Mouse (Mus musculus) kidney, adult 2 months (tissue): ENCODE measurements around the gene Hdac11. TPM values are rescaled to one million over a fixed set of nuclear protein-coding genes. Genes with fewer than 3 reads are reported as not detected.

Experiments
- DNase-seq: peaks from one replicate; pipeline ENCODE4 v3.0.0; 2021
- H3K27ac ChIP-seq: fragments of 200-500 bp; 2 replicates; pipeline ENCODE4 v1.5.1; 2012; ENCODE audit warnings: low read depth, low read length, control low read depth, inconsistent platforms; ENCODE audit not compliant: insufficient read depth
- H3K27me3 ChIP-seq: fragments of 200-500 bp; replicated peaks from 2 replicates; pipeline ENCODE4 v1.6.1; 2012; ENCODE audit warnings: mild to moderate bottlenecking, moderate library complexity, low read length, inconsistent platforms; ENCODE audit not compliant: control insufficient read depth, insufficient read depth
- H3K36me3 ChIP-seq: fragments of 200-500 bp; 2 replicates; pipeline ENCODE4 v1.6.1; 2012; ENCODE audit warnings: mild to moderate bottlenecking, moderate library complexity, low read length, inconsistent platforms; ENCODE audit not compliant: control insufficient read depth, insufficient read depth
- H3K4me1 ChIP-seq: fragments of 200-500 bp; 2 replicates; pipeline ENCODE4 v1.6.1; 2011; ENCODE audit warnings: low read length; ENCODE audit not compliant: control insufficient read depth, insufficient read depth
- H3K4me3 ChIP-seq: fragments of 200-500 bp; 2 replicates; pipeline ENCODE4 v1.5.1; 2011; ENCODE audit warnings: mild to moderate bottlenecking, low read depth, low read length, control low read depth; ENCODE audit not compliant: insufficient read depth
- CTCF ChIP-seq: fragments of 200-500 bp; conservative IDR thresholded peaks from 2 replicates; pipeline ENCODE4 v1.5.1; 2011; ENCODE audit warnings: low read depth, mild to moderate bottlenecking, control low read depth, low read length, moderate library complexity, mixed read lengths; ENCODE audit not compliant: insufficient read depth, insufficient read length
- POLR2A ChIP-seq: fragments of 200-500 bp; IDR thresholded peaks from one replicate; pipeline ENCODE4 v1.6.1; 2011; ENCODE audit warnings: low read depth, low read length, control low read depth
- WGBS: fragments of 180-500 bp; shearing (Covaris S2); methylation state at CpG from one replicate; pipeline ENCODE4 v1.1.7; 2018; 5-methylcytosine and 5-hydroxymethylcytosine counted together
- polyA plus RNA-seq: library from polyadenylated mRNA; depleted of rRNA; stranded (reverse); fragments of >200 nt; gene quantifications from 2 replicates; pipeline ENCODE4 v1.2.3, GENCODE M21; 2012

Hdac11 gene
- polyA plus RNA-seq, 1 experiment = 43.5 TPM

DNA sequence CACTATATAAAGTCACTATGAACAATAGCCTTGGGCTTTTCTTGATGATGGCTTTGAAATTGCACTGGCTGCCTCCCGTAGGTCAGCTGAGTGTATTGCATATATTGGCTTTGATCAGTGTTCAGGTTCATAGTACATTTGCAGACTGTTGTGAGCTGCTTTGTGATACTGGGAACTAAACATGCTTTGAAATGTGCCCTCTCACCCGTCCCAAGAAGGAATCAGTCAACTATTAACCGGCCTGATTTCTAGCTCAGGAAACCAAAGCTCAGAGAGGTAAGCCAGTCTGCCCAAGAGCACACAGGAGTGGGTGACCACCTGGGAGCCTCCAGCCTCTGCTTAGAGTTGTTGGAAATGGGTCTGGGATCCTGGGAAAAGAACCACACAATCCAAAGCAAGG is 11.4 kb upstream of the Hdac11 start:
- 36% methylated on average over 3 of the region's 3 CpGs for WGBS
- H3K4me3 ChIP-seq = no peak overlapping the region
- TF ChIP-seq POLR2A (no peak), CTCF (no peak)
- no peak overlapping the region for H3K27ac ChIP-seq
- H3K36me3 ChIP-seq = no peaks in the 10 kb centered on the region
- 0 out of 2 replicates have a peak, but pooled peaks cover 7% of the 10 kb centered on the region for H3K4me1 ChIP-seq
- no peaks in the 10 kb centered on the region for H3K27me3 ChIP-seq
- DNase-seq = peak; percentile 65

DNA sequence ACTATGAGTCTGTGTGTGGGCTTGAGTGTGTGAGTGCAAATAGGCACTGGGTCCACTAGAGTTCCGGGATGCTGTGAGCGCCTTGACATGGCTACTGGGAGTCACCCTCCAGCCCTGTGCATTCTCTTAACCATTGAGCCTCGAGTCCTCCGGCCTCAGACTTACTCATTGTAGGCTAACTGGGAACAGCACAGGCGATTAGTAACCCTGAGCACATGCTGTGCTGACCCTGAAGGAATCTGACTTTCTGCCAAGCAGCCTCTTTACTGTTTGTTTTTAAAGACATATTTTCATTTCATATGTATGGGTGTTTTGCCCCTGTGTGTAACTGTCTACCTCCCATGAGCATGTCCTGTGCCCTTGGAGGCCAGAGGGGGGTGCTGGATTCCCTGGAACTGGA is 10.9 kb upstream of the Hdac11 start:
- 58% methylated on average over 5 of the region's 5 CpGs for WGBS
- H3K27ac ChIP-seq = no peak overlapping the region

DNA sequence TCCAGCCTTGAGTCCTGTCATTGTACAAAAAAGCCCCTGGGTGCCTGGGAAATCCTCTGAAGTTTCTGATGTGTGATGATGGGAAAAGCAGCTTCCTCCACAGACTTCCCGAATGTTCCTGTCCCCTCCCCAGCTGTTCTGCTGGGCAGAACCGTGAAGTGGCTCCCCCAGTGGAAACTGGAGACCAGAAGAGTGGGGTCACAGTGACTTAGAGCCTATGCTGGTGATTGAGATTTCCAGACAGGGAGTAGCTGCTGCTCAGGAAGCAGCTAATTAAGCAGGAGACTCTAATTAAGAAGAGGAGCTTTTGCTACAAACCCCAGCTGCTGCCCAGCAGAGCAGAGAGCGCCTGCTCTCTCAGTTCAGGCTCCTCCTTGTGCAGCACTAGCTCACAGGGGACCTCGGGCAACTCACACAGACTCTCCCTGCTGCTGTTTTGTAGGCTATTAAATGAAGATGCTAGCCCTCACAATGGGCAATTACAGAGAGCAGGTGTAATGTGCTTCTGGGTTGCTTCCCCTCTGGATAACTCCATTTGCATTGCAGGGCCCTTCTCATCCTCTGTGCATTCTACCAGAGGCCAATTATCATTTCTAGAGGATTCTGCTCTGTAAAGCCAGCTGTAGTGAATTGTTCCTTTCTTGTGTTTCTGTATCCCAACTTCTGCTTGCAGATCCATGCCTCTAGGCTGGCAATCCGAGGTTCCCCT is 9.9 kb upstream of the Hdac11 start:
- TF ChIP-seq POLR2A (no peak), CTCF (no peak)
- no peak overlapping the region for H3K27ac ChIP-seq
- no peak for DNase-seq
- no peaks in the 10 kb centered on the region for H3K27me3 ChIP-seq
- H3K36me3 ChIP-seq = no peaks in the 10 kb centered on the region
- H3K4me1 ChIP-seq = 0 out of 2 replicates have a peak, but pooled peaks cover 7% of the 10 kb centered on the region
- no peak overlapping the region for H3K4me3 ChIP-seq
- WGBS = 39% methylated on average over 5 of the region's 5 CpGs

More for the DNA sequence above, 10.9 kb upstream of the Hdac11 start:
- TF ChIP-seq CTCF = no peak
- TF ChIP-seq POLR2A = no peak
- H3K4me1 ChIP-seq = 0 out of 2 replicates have a peak, but pooled peaks cover 7% of the 10 kb centered on the region
- no peaks in the 10 kb centered on the region for H3K27me3 ChIP-seq
- H3K4me3 ChIP-seq = no peak overlapping the region
- H3K36me3 ChIP-seq = no peaks in the 10 kb centered on the region
- no peak for DNase-seq

DNA sequence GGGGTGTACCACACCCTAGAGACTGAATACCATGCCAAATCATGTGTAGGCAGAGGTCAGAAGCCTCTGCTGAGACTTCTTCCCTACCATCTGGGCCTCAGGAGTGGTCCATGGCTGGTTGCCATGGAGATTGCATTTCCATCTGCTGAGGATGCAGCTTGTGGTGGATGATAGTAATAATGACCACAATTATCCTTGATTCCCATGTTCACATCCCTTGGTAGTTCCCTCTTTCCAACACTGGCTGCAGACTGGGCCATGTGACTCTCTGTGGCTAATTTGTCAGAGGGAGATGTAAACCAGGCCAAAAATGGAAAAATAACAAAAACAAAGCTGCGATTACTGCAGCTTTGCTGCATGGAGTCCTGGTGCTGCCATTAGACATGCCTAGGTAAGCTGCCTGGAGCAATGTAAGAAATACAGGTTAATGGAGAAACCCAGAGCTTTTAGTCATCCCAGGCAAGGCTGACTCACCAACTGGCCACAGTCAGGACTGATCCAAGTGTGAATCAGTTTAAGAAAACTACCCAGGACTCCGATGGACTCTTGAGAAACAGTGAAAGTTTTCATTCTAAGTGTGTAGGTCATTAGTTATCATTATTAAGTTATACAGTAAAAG is 9.2 kb upstream of the Hdac11 start:
- WGBS = 55% methylated on average over 2 of the region's 2 CpGs
- H3K27ac ChIP-seq = no peak overlapping the region

DNA sequence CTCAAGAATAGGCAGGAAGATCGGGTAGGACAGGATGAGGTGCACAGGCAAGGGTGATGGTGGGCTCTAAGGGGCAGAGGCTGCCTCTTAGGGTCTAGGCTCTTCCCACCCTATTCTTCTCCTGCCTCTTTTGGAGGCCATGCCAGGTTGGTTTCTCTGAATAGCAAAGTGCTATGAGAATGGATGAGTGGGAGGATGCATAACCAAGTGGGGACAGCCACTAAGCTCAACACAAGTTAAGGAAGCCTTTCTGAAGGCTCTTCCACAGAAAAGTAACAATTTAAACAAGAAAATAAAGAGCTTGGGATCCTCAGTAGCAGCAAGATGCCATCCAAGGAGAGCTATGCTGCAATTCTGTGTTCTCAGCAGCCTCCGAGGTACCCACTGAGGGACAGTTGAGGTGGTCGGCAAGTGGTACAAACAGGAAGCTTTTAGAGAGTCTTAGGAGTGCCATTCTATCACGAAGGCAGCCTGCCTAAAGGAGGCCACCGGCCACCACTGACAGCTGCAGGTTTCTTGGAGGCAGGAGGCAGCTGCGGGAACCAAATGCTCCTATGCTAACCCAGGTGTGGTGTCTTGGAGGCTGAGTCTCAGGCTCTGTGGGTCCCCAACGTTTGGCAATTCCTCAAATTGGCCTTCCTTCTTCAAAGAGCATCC is 3.4 kb upstream of the Hdac11 start:
- Histone ChIP-seq H3K27me3 (no peaks in the 10 kb centered on the region), H3K4me1 (no peaks in the 10 kb centered on the region; the same call in 1 of the 2 replicates), H3K4me3 (no peak overlapping the region), H3K36me3 (no peaks in the 10 kb centered on the region), H3K27ac (no peak overlapping the region)
- WGBS = 50% methylated on average over 7 of the region's 7 CpGs
- TF ChIP-seq CTCF (no peak), POLR2A (no peak)
- DNase-seq = no peak

More for the DNA sequence above, 9.2 kb upstream of the Hdac11 start:
- Histone ChIP-seq H3K36me3 (no peaks in the 10 kb centered on the region), H3K4me3 (no peak overlapping the region), H3K4me1 (0 out of 2 replicates have a peak, but pooled peaks cover 7% of the 10 kb centered on the region), H3K27me3 (no peaks in the 10 kb centered on the region)
- TF ChIP-seq CTCF (no peak), POLR2A (no peak)
- no peak for DNase-seq

DNA sequence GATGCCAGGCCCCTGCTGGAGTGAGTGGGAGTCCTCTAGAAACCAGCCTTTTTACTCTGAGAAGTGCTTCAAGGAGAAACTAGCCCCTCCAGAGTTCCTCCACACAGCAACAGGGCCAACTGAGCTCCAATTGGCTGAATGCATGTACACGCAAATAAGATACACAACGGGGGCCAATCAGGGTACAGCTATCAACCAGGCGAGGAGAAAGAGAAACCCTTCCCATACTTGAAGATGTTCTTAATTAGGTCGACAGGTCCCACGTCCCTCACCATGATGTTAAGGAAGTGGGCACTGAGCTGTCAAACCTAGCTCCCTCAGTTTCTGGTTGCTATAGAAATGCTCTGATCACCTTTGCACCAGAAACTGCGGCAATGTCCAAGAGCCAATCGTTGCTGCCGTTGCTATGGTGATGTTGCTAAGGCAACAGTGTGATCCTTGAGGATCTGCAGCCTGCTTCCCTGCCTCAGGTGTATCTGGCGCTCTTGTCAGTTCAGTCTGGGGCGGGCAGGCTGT is 2.9 kb upstream of the Hdac11 start:
- DNase-seq = no peak
- TF ChIP-seq POLR2A (no peak), CTCF (no peak)
- 14% methylated on average over 10 of the region's 10 CpGs for WGBS
- H3K4me1 ChIP-seq = no peaks in the 10 kb centered on the region; the same call in 1 of the 2 replicates
- H3K4me3 ChIP-seq = no peak overlapping the region
- no peak overlapping the region for H3K27ac ChIP-seq
- H3K27me3 ChIP-seq = no peaks in the 10 kb centered on the region
- H3K36me3 ChIP-seq = no peaks in the 10 kb centered on the region

DNA sequence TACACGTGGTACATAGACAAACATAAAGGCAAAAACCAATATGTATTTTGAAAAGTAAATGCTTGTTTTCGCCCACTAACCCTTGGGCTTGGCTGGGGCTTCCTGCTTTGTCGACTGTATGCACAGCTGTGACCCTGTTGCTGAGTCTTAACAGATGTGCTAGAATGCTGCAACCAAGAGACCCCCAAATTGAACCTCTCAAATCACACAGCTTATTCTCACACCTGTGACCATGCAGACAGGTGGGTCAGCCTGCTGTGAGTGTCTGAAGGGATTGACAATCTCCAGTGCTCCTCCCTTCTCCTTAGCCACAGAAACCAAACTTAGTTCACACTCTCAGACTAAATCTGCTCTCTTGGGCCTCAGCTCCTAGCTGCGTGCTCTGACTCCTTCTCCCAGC is 1.8 kb upstream of the Hdac11 start:
- DNase-seq = no peak
- Histone ChIP-seq H3K36me3 (no peaks in the 10 kb centered on the region), H3K27ac (no peak overlapping the region), H3K4me1 (no peaks in the 10 kb centered on the region; the same call in 1 of the 2 replicates), H3K27me3 (no peaks in the 10 kb centered on the region), H3K4me3 (no peak overlapping the region)
- 66% methylated on average over 4 of the region's 4 CpGs for WGBS
- TF ChIP-seq CTCF (no peak), POLR2A (no peak)
